Mouse (Mus musculus): Measurements from ENCODE around the gene Map3k1. TPM values are rescaled to one million over a fixed set of nuclear protein-coding genes. Genes with fewer than 3 reads are reported as not detected.

The Map3k1 gene
- total RNA-seq, 2 experiments from 2014 or later = 27.9 to 33.0 TPM

DNA sequence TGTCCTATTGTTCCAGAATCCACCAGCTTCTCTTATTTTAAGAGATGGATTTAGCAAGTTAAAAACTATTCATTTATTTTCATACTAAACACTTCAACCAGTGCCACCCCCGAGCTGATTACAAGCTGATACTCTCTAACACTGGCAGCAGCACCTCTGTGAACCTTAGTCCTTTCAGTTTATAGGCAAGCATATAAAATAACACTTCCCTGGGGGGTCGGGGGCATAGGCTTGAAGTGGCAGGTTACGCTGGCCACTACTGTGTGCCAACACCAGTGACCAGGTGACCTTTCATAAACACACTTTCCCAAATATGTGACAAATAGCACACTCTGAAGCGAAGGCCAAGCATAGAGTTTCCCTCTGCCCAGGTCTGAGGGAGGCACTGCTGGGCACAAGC, 6.7 kb upstream of the Map3k1 start:
- no peak for DNase-seq (ENCODE audit: low spot score)
- intact Hi-C loops (cut with DNase I) = no loop called here

DNA sequence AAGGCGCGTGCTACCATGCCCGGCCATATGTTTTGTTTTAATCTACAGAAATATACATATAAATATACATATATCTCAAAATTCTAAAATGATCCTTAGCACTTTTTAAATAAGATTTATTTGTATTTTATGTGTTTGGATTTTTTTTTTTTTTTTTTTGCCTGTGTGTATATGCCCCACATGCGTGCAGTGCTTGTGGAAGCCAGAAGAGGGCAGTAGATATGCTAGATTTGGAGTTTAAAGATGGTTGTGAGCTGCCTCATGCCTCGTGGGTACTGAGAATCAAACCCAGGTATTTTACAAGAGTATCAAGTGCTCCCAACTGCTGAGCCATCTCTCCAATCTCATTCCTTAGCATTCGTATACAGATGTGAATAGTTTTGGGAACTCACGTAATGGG, 6.2 kb upstream of the Map3k1 start:
- no peak for DNase-seq (ENCODE audit: low spot score)
- intact Hi-C loops (cut with DNase I) = no loop called here

DNA sequence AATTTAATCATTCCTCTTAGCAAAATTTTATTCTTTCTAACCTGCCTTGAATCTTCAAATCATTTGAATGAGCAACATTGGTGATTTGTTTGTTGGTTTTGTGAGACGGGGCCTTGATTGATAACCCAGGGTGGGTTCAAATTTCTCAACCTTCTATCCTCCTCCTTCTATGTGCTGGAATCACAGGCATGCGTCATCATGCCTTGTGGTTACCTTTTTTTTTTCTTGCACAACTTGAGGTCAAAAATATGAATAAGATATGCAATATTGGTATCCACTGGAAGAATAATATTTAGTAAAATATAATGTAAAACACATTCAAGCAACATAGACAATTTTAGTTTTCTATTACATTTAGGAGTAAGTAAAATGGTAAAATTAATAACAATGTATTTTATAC, 3.9 kb upstream of the Map3k1 start:
- DNase-seq (ENCODE audit: low spot score) = no peak
- intact Hi-C loops (cut with DNase I) = no loop called here

DNA sequence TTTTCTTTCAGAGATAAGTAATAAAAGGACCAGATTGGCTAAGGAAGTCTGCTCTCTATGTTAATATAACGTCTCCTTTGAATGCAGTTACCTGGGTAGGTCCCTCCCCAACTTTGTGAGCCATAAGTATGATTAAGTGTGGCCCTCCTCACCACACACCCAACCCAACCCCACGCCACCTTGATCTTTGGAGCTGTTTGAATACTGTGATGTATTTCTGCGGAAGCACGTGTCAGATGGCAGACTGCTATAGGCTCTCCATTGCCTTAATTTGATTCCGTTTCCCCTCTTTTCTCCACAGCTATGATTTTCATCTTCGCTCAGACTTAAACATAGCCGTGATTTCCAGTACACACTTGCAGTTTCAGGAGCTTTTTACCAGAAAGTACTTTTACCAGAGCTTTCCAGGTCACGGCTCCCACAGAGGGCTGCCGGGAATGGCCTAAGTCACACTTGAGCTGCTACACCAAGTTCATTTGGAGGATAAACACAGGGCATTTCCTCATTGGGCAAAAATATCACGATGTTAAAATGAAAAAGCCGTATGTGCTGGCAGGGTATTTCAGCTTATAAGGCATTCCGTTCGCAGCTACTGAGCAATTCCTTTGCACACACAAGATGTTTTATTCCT, 2.3 kb upstream of the Map3k1 start:
- no peak for DNase-seq (ENCODE audit: low spot score)
- intact Hi-C loops (cut with DNase I) = no loop called here

DNA sequence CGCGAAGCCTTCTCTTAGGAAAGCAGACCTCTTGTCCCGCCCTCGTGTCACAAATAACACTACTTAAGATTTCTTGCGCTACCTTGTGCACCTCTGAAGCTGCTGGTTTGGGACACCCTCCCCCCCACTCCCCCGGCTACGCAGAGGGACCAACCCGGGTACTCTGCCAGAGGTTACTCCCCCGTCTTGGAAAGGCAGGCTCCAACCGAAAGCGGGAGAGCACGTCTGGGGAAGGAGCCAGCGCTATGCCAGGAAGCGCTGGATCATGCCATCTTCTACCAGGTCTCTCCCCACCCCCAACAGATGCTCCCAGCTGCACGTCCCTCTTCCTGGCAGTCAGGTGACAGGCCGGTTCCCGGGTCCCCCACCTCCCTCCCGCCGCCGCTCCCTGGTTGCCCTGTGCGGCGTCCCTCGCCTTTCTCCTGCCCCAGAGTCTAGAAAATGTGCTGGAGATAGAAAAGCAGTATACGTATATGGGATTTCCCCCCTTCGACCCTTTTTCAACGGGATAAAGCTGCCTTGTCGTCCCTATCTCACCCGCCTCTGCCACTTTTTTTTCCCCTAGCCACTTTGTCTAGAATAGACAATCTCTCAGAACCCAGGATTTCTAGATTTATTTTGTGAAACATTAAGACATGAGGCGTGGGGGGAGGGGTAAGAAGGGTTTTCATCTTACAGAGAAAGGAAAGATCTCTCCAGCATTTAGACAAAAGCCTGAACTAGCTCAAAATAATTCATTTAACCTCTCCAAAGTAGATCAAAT, 854 bp upstream of the Map3k1 start:
- DNase-seq (ENCODE audit: low spot score) = no peak
- intact Hi-C loops (cut with DNase I) = loop anchor here (2.0 to 5.0 kb wide), 5 partner anchors 15 to 388 kb away; no protein-coding TSS in a partner anchor

DNA sequence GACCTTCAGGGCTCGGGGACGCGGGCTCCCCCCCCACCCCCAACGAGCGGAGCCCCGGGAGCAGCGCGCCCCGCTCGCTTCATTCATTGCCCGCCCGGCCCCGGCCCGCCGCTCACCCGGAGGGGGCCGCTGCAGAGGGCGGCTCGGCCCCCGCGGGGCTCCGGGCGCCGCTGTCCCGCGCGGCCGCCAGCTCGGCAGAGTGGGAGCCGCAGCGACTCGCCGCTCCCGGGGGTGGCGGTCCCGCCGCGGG, 481 bp downstream of the Map3k1 start:
- no peak for DNase-seq (ENCODE audit: low spot score)
- intact Hi-C loops (cut with DNase I) = loop anchor here (2.0 to 5.0 kb wide), 5 partner anchors 14 to 389 kb away; no protein-coding TSS in a partner anchor

DNA sequence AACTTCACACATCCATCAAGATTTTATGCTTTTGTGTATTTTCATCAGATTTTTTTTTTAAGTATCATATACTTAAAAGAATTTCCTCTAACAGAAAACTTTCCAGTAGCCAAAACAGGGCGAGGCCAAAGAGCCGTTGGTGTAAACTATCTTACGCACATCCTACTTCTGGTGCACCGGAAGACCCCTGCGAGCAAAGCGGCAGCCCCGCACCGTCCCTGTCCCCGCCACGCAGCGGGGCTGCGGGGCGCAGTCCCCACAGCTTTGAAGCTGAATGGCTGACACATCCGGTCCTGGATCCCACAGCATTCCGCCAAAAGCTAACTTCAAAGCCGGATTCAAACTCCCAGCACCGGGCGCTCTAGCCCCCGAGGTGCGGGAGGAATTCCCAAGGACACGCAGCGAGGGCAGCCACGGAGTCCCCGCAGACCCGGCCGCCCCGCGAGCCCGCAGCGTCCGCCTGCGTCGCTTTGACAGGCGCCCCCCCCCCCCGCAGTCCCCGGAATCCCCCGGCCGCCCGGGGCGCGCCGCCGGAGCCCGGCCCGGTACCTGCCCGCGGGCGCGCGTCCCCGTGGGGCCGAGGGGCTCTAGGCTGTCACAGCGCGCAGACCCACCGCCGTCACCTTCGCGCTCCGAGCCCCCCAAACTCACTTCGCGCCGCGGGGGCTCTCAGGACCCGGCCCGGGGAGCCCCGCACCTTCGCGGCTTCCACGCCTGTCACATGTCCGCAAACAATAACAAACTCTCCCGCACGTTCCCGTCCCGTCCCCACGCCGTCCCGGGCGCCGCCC, 1.0 kb downstream of the Map3k1 start:
- intact Hi-C loops (cut with DNase I) = loop anchor here (2.0 to 5.0 kb wide), 5 partner anchors 13 to 390 kb away; no protein-coding TSS in a partner anchor
- DNase-seq (ENCODE audit: low spot score) = no peak

DNA sequence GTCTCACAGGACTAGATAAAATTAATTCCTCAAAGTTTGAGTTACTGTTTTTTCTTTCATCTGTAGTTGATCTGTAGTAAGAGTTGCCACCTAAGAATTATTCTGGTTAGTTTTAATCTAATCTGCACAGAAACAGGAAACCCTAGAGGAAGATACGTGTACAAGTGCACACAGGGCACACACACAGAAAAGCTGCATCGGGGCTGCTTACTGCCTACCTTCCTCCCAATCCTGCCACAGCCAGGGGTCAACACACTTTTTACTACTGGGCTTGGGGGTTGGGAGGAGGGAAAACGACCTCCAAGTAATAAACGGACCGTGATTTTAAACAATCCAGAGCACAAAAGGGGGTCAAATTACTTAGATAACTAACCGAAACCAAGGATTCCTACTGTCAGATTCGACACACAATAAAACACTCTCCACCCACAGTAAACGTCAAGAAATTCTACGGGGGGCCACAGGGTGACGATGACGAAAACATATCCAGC, 1.6 kb downstream of the Map3k1 start:
- intact Hi-C loops (cut with DNase I) = loop anchor here (5.0 kb wide), 4 partner anchors 60 to 390 kb away; no protein-coding TSS in a partner anchor
- DNase-seq (ENCODE audit: low spot score) = no peak

DNA sequence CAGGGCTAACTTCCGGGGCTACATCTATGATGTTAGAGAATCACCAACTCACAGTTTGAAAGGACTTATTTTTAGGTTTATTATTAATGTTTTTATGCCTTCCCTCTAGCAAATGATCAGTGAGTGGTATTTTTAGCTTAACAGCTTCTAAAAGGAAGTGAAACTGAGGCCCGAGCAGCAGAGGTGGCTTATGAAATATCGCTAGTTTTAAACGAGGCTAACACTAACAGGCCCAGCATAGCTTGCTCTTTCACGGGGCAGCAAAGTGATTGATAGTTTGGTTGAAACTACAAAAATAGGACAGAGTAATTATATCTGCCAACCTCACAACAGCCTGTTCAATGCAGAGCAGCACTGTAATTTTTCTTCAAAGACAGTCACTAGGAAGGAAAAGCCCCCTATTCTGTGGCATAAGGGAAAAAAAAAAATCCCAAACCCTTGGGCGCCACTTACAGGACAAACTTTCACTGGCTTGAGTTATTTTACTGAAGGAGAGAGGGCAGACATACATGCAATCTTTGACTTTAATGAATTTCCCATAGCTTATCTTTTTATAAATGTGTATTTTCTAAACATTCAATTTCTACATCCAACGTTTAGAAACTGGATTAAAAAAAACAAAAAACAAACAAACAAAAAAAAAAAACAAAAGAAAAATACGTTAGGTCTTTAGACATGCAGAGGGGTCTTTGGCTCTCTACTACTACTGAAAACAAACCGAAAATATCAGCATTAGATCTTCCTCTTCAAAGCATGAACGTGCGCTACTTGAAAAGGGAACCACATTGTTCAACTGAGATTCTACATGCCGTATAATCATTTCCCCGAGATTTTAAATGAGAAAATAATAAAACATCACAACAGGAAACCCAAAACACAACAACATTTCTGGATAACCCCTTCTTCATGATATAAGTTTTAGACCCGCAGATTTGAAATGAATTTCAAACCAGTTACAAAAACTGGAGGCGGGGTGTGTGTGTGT, 2.8 kb downstream of the Map3k1 start:
- intact Hi-C loops (cut with DNase I) = loop anchor here (5.0 kb wide), 4 partner anchors 61 to 391 kb away; no protein-coding TSS in a partner anchor
- no peak for DNase-seq (ENCODE audit: low spot score)

DNA sequence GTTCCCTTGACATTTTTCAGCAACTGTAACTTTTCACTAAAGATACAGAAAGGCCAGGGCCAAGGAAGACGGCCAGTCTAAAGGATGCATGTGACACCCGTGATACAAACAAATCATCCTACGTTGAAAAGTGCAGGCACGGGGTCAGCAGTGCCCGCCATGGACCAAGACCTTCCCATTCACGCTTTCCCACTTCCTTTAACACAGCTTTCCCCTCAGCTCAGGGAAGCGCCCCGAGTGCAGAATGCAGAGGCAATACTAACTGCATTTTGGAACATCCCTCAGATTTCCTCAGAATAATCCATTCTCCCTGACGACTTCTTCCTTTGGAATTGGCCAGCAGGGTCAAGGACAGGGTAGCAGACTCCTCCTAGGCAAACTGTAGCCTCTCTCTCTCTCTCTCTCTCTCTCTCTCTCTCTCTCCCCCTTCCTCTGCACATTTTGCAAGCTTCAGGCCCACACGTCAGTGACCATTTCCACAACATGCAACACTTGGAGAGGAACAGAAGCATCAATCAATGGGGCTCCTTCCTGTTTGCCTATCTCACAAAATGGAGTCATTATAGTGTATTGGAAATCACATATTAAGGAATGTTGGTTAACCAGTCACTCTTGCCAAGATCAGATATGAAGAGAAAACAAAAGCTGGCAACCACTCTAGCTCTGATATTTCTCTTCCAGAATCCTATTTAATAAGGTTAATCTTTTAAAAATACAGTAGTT, 3.7 kb downstream of the Map3k1 start:
- intact Hi-C loops (cut with DNase I) = loop anchor here (5.0 kb wide), 4 partner anchors 62 to 392 kb away; no protein-coding TSS in a partner anchor
- no peak for DNase-seq (ENCODE audit: low spot score)

DNA sequence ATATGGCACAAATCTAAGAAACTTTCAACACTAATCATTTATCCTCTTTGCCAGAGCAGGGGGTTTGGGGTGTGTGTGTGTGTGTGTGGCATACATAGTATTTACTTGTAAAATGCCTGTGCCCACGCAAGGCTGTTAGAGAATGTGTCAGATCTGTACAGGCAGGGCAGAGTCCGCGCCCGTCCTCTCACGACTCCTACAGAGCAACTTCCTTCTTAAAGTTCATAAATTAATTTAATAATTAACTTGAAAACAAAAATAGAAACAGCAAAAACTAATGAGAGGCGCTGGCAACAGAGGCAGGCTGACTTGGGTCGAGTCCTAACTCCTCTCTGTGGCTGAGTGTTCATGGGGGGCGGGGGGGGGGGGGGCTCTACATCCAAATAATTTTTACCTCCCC, 4.6 kb downstream of the Map3k1 start:
- no peak for DNase-seq (ENCODE audit: low spot score)
- intact Hi-C loops (cut with DNase I) = no loop called here

DNA sequence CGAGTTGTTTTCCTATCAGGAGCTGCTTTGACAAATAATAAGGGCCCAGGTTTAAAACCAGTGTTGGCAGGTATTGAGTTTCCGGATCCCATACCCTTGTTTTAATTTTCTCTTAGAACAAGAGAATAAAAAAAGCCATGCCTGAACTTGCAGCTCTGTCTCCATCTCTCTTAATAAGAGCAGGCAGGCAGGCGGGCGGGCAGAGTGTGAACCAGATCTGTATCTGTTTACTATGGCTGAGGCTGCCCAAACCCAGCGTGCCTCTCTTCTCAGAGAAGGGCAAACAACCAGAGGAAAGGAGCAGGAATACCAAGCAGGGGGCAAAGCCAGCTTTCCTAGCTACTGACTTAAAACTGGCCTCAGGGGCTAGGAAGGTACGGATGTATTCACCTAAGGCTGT, 5.3 kb downstream of the Map3k1 start:
- intact Hi-C loops (cut with DNase I) = no loop called here
- DNase-seq (ENCODE audit: low spot score) = no peak

DNA sequence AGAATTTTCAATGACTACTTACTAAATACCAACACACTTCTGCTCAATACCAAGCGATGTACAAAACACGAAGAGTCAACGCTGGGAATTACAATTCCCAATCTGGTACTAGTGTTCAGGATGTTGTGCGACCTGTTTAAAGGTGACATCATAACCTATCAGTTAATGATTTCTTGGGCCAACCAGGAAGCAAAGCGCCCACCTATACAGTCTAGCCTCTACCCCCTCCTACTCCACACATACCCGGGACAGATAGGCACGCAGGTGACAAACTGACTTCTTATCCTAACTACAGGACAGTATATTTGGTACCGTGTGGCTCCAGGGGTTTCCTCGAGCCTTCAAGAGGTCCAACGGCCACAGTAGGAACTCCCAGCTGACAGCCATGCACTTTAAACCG, 5.9 kb downstream of the Map3k1 start:
- no peak for DNase-seq (ENCODE audit: low spot score)

DNA sequence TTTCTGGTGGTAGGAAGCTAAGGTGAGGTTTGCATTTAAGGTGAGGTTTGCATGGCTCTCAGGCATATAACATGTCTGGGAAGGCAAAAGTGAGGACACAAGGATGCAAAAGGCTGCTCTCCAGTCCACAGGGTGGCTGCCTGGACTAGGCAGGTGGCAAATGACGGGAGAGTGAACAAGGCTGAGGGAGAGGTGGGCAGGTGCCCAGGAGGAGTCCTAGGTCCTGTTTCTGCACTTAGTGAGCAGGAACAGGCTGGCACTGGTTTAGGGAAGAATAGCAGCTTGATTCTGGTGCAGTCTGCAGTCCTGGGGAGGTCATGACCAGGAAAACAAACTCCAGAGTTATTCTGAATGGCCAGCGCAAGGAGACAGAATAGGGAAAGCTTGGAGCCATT, 6.5 kb downstream of the Map3k1 start:
- intact Hi-C loops (cut with DNase I) = no loop called here
- DNase-seq (ENCODE audit: low spot score) = no peak

More for the DNA sequence above, 5.9 kb downstream of the Map3k1 start:
- intact Hi-C loops (cut with DNase I) = no loop called here

DNA sequence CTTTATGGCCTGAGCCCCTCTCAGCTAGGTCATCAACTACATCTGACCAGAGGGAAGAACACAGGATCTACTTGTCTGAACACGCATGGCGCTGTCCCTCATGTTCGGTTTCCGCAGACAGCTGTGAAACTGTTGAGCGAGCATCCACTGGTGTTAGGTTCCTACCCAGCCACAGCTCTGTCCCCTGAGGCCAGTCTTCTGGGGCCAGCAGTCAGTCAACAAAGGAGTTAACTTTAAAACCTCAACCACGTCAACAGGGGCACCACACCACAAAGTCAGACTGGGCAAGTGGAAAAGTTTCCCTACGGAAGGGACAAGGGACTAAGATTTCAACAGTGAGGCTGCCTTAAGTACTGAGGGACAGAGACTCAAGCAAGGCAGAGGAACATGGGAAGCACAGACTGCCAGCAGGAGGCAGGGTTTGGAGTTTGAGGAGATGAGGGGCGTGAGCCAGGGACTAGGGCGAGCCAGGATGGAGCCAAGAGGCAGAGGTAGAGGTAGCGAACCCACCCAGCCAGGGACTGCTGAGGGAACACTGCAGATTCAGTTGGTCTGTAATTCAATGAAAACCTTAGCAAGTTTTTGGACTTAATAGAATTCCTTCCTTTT, 7.0 kb downstream of the Map3k1 start:
- DNase-seq (ENCODE audit: low spot score) = no peak
- intact Hi-C loops (cut with DNase I) = no loop called here

DNA sequence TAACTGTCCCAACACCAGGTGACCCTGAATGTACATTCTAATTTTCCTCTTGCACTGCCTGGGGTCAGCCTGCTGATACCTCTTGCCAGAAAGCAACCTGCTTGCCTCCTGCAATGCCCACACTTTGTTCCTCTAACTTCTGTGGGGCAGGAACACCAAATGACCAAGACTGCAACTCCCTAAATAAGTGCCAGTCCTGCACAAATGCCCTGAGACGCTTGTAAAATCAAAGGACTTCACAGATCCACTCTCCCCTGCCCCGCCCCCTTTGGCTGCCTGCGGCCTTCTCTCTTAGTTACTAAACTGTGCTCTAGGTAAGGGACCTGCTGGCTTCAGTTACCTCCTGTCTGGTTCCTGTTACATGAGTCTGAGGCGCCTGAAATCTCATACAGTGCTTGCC, 7.9 kb downstream of the Map3k1 start:
- intact Hi-C loops (cut with DNase I) = no loop called here
- no peak for DNase-seq (ENCODE audit: low spot score)

DNA sequence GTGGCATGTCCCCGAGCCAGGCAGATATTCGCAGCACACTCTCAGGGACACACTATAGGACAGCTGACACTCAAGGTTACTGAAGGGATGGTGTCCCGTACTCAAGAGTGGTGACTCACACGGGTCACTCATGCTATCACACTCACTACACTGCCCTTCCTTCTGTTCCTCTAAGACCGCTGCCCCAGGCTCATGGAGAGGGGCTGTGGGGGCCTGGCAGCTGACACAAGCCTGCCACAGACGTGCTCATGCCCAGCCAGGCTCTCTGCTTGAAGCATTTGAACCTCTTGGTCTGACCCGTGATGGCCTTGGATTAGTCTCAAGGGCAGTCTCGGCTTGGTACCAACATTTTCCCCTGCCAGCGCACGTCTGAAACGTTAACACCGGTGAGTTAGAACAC, 10.7 kb downstream of the Map3k1 start:
- no peak for DNase-seq (ENCODE audit: low spot score)
- intact Hi-C loops (cut with DNase I) = loop anchor here (10.0 kb wide), 1 partner anchor 707 kb away; no protein-coding TSS in a partner anchor

DNA sequence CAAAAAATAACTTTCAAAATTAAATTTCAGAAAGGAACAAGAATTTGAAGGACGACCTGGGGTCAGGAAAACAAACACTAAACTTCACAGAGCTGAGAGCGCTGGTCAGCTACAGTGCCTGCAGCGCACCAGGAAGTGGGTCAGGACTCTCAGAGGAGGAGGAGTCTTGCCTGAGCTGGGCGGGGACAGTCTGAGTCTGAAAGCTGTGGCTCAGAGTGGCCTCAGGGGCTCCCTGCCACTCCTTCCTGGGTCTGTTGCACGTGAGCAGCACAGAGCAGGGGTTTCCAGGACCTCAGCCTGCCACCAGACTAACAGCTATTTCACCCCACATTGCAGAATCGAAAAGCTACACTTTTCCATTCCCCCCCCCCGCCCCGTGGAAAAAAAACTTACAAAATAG, 11.8 kb downstream of the Map3k1 start:
- intact Hi-C loops (cut with DNase I) = loop anchor here (10.0 kb wide), 1 partner anchor 708 kb away; no protein-coding TSS in a partner anchor
- peak; percentile 52 for DNase-seq (ENCODE audit: low spot score)

All from heart, postnatal 25 days (tissue).